Mouse (Mus musculus) G1E (cell line): ENCODE results near the gene Cenpa.

Source experiments
- CTCF ChIP-seq: IDR thresholded peaks from 2 replicates; pipeline ENCODE4 v1.5.1; 2012; ENCODE audit warnings: low read depth, low read length, inconsistent platforms, mixed read lengths
- POLR2AphosphoS5 ChIP-seq: IDR thresholded peaks from 2 replicates; pipeline ENCODE4 v1.6.1; 2012; ENCODE audit warnings: low read depth, low read length, inconsistent platforms; ENCODE audit not compliant: insufficient replicate concordance

DNA sequence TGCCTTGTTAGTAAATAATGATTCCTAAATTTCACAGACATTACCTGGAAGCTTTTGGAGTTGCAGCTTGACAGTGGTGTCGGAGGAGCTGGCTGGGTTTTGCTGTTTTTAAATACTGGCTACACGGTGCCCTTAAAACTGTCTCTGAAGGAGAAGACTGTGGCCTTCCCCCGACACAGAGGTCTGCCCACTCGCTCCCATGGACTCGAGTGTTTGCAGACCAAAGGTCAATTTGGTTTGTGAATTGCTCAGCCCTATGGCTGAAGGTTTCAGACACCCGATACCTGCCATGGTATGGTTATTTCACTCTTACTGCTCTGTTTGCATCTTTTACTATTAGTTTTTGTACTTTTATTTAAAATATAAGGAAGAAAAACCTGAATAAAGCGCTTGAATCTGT is 7.4 kb downstream of the Cenpa start:
- TF ChIP-seq CTCF = no peak
- TF ChIP-seq POLR2AphosphoS5 = no peak
